Mouse (Mus musculus): ENCODE measurements around the gene Mrpl40.
"Not testable (repeated sequence)": the region's sequence is repeated elsewhere in the genome, so short reads cannot be mapped to it uniquely, and the experiment has no call there.

The Mrpl40 gene

GRCm38 (mm10) chr16:18876442-18877308 is at the start of gene Mrpl40, which contains the start of gene Hira:
Gene Mrpl40 (minus strand): TSS chr16:18876862.
Gene Hira (plus strand): TSS chr16:18877037.
- peak; percentile 81 for DNase-seq (ENCODE audit: low read depth, low spot score)

GRCm38 (mm10) chr16:18921771-18922170 is 45.1 kb upstream of the Mrpl40 start:
- no peak for DNase-seq (ENCODE audit: low read depth, low spot score)

GRCm38 (mm10) chr16:18916064-18916463 is 39.4 kb upstream of the Mrpl40 start:
- DNase-seq (ENCODE audit: low read depth, low spot score), result no peak

- DNase-seq (ENCODE audit: low read depth, low spot score), result no peak
These were observed 29.0 kb upstream of the Mrpl40 start for GRCm38 (mm10) chr16:18905648-18906047.

- peak; percentile 30 for DNase-seq (ENCODE audit: low read depth, low spot score)
These were observed 19.8 kb upstream of the Mrpl40 start for GRCm38 (mm10) chr16:18896429-18896828.

- DNase-seq (ENCODE audit: low read depth, low spot score), result no peak
These were observed 18.6 kb upstream of the Mrpl40 start for GRCm38 (mm10) chr16:18895249-18895648.

- DNase-seq (ENCODE audit: low read depth, low spot score), result no peak
These were observed 17.2 kb upstream of the Mrpl40 start for GRCm38 (mm10) chr16:18893840-18894372.

GRCm38 (mm10) chr16:18884044-18884443 is 7.4 kb upstream of the Mrpl40 start:
- no peak for DNase-seq (ENCODE audit: low read depth, low spot score)

GRCm38 (mm10) chr16:18878091-18878720 is 1.5 kb upstream of the Mrpl40 start:
- DNase-seq (ENCODE audit: low read depth, low spot score), result no peak

- DNase-seq (ENCODE audit: low read depth, low spot score), result peak; percentile 54
These were observed 876 bp upstream of the Mrpl40 start for GRCm38 (mm10) chr16:18877386-18878090.

GRCm38 (mm10) chr16:18876091-18876441 is 596 bp downstream of the Mrpl40 start:
- DNase-seq (ENCODE audit: low read depth, low spot score), result no peak

GRCm38 (mm10) chr16:18870495-18870894 is 6.2 kb downstream of the Mrpl40 start:
- not testable (repeated sequence) for DNase-seq (ENCODE audit: low read depth, low spot score)

- DNase-seq (ENCODE audit: low read depth, low spot score), result no peak
These were observed 16.5 kb downstream of the Mrpl40 start for GRCm38 (mm10) chr16:18860186-18860585.

- DNase-seq (ENCODE audit: low read depth, low spot score), result no peak
These were observed 18.1 kb downstream of the Mrpl40 start for GRCm38 (mm10) chr16:18858551-18858950.

GRCm38 (mm10) chr16:18849521-18850190 is 27.0 kb downstream of the Mrpl40 start:
- not testable (repeated sequence) for DNase-seq (ENCODE audit: low read depth, low spot score)

- DNase-seq (ENCODE audit: low read depth, low spot score), result no peak
These were observed 30.3 kb downstream of the Mrpl40 start for GRCm38 (mm10) chr16:18846301-18846820.

- no peak for DNase-seq (ENCODE audit: low read depth, low spot score)
These were observed 38.3 kb downstream of the Mrpl40 start for GRCm38 (mm10) chr16:18838346-18838745.

- DNase-seq (ENCODE audit: low read depth, low spot score), result peak; percentile 83
These were observed 40.0 kb downstream of the Mrpl40 start, which contains the start of the genes 2510002D24Rik and Gm28539 for GRCm38 (mm10) chr16:18836468-18837208. Gene 2510002D24Rik (plus strand): TSS chr16:18836578. Gene Gm28539 (plus strand): TSS chr16:18836584.

GRCm38 (mm10) chr16:18836073-18836467 is 40.6 kb downstream of the Mrpl40 start:
- DNase-seq (ENCODE audit: low read depth, low spot score), result no peak

- DNase-seq (ENCODE audit: low read depth, low spot score), result no peak
These were observed 43.2 kb downstream of the Mrpl40 start for GRCm38 (mm10) chr16:18833486-18833885.
